Mouse (Mus musculus) lung, postnatal 25 days (tissue): ENCODE measurements at regions not wholly inside any gene's neighbourhood (a gene's known extent, or its start where the extent isn't known, plus 50 kb on each side); places are given as distances from the start of the nearest gene placed in this dataset.

Experiments
- DNase-seq: peaks from one replicate; pipeline ENCODE4 v3.0.0; 2022; ENCODE audit warnings: low spot score

DNA sequence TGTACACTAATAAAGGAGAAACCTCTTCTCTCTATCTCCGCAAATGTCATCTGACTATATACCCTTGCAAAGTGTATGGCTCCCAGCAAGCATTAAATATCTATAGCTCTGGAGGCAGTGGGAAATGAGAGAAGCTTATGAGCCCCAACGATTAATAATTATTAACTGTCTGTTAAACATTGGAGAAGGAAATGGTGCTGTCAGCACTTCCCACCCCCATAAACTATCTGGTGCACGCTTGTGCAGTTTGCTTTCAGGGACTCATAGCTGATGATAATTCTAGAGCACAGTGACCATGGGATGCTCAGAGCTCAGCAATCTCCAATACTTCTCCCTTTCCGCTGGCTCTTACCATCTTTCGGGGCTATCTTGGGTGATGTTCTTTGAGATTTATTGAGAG is 541.2 kb downstream of the Grxcr1 start:
- no peak for DNase-seq

- no peak for DNase-seq
Observed at GRCm38 (mm10) chr5:68575827-68576226, 544.2 kb downstream of the Grxcr1 start.

DNA sequence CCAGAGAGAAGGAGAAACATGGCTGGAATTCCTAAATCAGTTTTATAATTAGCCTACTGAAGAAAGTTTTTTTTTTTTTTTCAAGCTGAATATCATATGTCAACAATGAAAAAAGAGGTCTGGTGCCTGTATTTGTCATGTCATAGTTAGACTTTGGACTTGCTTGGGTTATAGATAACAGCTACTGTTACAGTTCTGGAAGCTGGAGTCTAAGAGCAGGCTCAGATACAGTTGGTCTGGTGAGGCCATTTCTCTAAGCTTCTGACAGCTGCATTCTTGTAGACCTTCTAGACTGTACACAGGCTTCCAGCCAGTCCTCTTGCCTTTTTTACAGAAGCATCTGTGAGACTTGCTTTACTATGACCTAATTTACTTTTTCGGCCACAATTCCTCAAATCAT is 546.9 kb downstream of the Grxcr1 start:
- no peak for DNase-seq

GRCm38 (mm10) chr5:68592423-68592822 is 560.8 kb downstream of the Grxcr1 start:
- no peak for DNase-seq

DNA sequence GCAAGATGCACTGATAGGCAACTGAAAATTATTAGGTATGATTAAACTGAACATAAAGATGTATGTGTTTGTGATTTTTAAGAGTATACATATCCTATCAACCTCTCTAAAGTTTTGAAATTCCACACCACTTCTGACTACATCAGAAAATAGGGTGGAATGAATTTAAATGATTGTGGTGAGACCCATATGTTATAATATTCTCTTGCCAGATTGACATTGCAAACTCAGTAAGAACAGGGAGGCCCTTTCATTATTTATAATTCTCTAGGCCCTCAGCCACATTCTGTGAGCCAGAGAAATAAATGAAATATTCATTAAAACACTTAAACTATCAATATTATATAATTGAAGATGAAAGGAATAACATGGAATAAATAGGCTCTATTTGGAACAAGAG is 586.8 kb downstream of the Grxcr1 start:
- DNase-seq, result no peak

DNA sequence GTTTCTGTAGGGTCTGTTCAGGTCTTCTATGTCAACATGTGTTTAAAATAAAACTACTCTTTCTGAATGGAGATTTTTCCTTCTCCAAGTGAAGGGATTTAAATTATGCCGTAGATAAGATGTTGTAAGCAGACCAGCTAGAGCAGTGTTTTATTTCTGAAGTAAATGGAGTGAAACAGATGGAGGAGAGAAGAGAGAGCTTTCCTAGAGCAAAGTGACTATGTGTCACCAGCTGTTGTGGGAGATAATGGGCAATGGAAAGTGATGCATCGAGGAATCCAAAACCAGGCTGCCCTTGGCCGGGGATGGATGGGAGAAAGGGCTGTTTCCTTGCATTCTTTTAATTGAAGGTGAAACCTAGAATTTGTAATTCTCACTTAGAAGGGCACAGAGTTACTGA is 603.8 kb downstream of the Grxcr1 start:
- DNase-seq, result no peak

- no peak for DNase-seq
Observed at GRCm38 (mm10) chr5:68672834-68673233, 641.2 kb downstream of the Grxcr1 start.

GRCm38 (mm10) chr5:68701342-68701741 is 640.1 kb downstream of the Kctd8 start:
- no peak for DNase-seq

DNA sequence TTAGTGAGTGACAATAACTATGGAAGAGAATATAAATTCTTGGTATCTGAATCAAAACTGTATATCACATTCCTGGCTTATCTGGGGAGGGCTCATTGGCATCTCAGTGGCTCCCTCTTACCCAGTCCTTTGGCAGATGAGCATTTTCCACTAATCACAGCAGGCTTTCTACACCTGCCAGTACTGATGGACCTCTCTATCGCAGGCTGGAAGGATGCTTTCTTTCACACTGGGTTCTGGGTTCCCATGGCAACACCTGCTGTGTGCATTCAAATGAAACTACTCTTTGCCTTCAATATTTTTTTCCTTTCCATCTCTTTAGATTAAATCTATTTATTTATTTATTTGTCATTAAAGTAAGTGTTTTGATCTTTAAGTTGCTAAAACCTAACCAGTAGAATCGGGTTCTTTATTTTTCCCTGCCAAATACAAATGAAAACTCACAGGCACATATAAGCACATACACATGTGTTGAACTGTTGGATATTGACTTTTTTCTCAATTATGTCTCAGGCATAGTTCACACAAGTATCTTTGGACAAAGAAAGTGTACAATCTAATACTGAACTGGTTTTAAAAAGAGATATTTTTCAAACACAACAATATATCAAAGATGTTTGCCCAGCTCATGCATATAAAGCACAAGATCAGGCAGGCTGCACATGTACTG is 635.9 kb downstream of the Kctd8 start:
- DNase-seq, result no peak

DNA sequence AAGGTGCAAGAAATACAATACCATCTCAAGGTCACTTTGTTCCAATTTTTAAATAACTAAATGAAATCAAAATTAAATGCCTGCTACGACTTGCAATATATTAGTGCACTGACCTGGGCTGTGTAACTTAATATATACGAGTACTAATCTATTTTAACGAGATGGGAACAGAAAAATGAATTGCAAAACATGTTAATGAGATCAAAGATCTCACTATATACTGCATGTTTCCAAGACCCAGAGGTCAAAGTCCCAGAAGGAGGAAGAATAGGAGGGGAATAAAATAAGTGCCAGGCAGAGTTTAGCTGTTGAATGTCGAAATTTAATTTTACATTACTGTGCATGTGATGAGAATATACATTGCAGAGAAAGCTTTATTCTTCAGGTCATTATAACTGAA is 614.7 kb downstream of the Kctd8 start:
- DNase-seq, result no peak

GRCm38 (mm10) chr5:68735186-68735585 is 606.3 kb downstream of the Kctd8 start:
- peak; percentile 34 for DNase-seq

DNA sequence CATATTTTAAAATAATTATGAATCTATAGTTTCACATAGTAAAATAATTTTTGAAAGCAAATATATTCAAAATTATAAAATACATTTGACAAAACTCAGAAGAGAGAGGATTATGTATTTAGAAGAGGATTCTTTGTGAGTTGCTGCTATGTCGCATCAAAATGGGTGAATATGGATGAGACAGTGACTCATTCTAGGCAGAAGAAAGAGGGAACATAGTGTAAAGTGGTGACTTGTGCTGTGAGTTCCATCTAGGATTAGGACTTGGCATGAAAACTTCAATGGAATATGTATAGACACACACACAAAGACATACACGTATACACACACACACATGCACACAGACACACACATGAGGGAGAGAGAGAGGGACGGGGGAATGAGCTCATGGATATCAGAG is 591.0 kb downstream of the Kctd8 start:
- DNase-seq, result no peak

DNA sequence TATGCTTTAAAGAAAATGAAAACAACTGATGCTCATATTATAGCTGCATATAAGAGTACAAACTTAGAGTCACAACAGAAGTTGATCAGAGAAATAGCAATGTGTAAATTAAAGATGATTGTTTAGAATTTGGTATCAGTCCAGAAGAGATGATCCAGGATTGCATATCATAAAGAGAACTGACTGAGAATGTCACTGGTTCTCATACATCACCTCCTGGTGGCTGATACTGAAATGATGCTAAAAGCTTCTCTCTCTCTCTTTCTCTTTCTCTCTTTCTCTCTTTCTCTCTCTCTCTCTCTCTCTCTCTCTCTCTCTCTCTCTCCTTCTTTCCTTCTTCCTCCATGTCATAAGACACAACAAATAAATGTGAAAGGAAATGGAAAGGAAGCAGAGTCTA is 588.5 kb downstream of the Kctd8 start:
- no peak for DNase-seq
